Mouse (Mus musculus) embryonic fibroblast, embryonic 13.5 days (primary cell): ENCODE results near the gene Pih1d2.

ENCODE experiments used
- CTCF ChIP-seq: IDR thresholded peaks from 2 replicates; pipeline ENCODE4 v1.5.1; 2011; ENCODE audit warnings: mild to moderate bottlenecking, control low read depth, low read length, moderate library complexity, borderline replicate concordance; ENCODE audit not compliant: insufficient read depth
- POLR2A ChIP-seq: IDR thresholded peaks from 2 replicates; pipeline ENCODE4 v1.6.1; 2011; ENCODE audit warnings: low read depth, mild to moderate bottlenecking, control low read depth, low read length, moderate library complexity

DNA sequence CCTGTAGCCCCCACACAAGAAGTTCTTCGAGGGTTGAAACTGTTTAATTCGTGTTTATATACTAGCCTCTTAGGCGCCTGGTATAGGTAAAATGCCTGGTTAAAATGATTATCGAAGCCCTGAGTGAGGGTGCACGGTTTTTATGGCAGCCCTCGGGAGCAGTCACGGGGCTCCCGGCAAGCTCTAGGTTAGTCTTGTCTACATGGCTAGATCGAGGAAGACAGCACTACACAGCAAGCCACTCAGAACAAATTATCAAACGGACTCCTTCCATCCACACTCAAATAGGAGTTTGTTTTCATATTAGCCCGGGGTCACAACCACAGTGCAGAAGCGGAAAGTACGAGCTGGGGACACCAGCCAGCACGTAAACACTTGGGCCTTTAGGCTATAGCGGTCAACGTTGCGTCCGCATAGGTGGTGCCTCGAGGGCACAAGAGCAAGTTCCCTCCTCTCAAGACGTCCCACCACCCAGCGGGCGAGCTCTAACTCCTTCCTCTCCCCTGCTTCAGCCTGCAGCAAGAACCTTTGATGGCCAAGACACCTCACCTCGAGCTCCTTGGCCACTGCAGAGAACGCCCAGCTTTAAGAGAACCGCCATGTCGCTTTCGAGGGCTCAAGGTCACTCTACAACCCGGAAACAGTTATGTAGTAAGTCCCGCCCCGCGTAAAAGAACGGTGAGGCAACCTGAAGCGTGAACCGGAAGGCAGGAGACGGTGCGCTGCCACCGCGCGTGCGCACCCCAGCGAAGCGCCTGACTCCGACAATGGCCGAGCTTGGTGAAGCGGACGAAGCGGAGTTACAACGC lies 13.7 kb upstream of the Pih1d2 start, which contains the start of the genes Sdhd and Timm8b:
- TF ChIP-seq POLR2A (peak; percentile 97), CTCF (no peak)
